Mouse (Mus musculus) left cerebral cortex, adult 11 months (tissue): ENCODE results near the gene Golt1a.
"Not testable (repeated sequence)": the region's sequence is repeated elsewhere in the genome, so short reads cannot be mapped to it uniquely, and the experiment has no call there.

Experiments used
- DNase-seq: peaks from one replicate; pipeline ENCODE4 v3.0.0; 2022; ENCODE audit warnings: low spot score

Golt1a gene

DNA sequence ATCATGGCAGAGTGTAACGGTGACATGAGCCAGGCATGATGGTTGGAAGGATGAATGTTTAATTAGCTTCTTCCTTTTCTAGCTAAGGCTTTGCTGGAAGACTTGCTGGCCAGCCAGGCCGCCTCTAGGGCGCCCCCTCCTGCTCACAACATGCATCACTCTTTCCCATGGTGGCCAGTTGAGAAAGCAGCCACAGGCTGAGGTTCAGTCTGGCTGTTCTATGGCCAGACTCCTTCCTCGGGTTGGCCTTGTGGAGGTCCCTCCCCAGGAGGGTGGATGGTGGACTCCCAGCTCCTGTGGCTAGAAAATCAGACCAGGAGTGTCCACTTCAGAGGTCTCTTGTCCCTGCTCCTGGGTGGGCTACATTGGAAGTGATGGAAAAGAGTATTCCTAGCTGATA is 2.8 kb upstream of the Golt1a start:
- peak; percentile 49 for DNase-seq

DNA sequence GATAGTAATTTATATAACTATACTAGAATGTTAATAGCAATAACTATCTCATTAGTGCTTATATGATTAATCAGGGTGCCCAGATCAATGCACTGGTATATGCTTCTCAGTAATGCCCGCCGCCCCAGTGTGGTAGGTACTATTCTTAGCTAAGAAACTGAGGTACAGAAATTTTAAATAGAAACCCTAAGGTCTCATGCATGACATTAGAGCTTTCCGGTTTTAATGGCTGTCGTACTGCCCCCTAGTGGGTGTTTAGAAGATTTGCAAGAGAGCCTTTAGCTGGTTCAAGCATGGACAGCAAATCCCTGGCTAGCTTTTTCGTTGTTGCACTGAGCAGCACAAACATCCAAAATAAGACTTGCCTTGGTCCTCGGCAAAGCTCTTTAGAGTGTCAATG is 2.3 kb upstream of the Golt1a start:
- no peak for DNase-seq

DNA sequence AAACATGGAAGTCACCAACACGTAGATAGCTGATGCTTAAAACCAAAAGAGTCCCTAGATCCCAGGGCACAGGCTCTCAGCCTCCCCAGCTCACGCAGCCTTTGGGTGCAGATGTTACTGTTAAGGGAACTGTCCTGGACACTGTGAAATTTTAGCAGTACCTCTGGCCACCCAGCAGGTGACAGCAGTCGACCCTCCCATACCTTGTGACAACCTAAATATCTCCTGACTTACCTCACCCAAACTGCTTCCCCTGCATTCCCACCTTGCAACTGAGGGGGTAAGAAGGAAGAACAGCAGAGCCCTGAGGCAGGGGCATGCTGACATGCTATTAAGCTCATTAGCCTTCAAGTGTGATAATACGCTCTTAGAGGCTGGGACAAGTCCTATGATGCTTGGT is 1.6 kb downstream of the Golt1a start:
- DNase-seq: no peak

DNA sequence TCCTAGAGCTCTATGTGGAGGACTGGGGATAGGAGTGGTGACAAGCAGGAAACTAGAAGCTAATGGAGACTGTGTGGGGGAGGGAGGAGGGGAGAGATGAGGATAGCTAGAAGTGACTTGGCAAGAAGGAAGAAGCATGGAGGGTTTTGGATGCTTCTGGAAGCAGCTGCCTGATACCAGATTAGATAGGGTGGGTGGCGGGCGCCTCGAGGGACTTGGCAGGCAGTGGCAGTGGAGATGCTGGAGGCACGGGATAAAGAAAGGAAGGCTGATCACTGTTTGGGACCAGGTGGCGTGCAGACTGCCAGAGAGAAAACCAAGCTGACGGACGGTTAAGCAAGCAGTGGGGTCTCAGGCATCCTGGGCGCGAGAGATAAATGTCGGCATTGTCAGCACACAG is 2.3 kb downstream of the Golt1a start:
- DNase-seq: peak; percentile 66

DNA sequence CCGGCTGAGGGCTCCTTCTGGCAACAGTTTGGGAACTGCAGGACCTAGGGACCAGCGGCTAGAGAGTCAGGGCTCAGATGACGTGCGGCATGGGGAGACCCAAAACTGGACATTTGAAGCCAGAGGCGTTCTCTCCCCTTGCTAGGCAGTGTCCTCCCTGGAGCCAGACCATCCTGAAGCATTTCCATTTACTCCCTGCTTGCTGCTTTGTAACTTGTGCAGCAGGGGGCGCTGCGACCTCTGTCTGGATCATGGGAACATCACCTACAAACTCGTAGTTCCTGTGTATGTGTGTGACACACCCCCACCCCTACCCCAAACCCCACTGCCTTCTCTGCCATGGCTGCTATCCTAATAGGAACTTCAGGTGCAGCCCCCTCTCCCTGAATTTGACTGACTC is 4.8 kb downstream of the Golt1a start:
- no peak for DNase-seq

DNA sequence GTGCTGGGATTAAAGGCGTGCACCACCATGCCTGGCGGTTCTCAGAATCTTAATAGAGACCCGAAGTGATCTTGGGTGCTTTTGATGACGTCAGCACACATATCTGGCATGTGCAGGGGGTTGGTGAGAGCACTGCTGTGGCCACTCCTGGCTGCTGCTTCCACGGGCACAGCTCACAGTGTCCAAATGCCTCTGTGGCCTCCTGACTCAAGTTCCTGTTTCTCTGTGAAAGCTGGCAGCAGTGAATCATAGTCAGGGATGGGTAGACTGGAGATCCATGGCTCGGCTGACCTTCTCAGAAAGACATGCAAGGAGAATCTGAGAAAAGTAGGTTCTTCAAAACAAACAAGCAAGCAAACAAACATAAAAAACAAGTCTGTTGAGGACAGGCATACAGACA is 6.2 kb downstream of the Golt1a start:
- DNase-seq: no peak

DNA sequence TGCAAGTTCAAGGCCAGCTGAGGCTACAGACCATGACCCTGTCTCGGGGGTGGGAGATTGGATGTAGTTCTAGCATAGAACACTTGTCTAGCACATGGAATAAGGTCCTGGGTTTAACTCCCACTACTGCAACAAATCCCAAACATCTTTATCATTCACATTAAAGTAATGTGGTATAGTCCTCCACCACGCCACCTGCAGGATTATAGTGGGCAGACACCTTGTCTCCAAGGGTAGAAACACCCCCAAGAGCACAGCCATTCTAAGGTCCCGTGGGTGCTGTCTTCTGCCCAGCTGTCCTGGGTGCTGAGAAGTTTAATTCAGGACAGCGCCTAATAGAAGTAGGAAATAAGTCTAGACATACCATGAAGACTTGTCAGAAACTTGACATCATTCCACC is 7.0 kb downstream of the Golt1a start:
- DNase-seq: no peak

DNA sequence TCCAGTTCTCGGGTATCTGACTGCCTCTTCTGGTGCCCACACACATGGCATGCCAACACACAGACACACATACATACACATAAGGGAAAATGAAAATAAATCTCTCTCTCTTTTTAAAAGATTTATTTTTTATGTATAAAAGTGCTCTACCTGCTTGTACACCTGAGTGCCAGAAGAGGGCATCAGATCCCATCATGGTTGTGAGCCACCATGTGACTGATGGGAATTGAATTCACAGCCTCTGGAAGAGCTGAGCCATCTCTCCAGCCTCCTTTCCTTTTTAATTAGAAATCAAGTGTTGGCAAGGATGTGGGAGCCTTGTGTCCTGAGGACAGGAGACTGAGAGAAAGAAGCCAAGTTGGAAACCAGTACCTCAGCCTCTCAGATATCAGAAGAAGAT is 7.5 kb downstream of the Golt1a start:
- DNase-seq: no peak

DNA sequence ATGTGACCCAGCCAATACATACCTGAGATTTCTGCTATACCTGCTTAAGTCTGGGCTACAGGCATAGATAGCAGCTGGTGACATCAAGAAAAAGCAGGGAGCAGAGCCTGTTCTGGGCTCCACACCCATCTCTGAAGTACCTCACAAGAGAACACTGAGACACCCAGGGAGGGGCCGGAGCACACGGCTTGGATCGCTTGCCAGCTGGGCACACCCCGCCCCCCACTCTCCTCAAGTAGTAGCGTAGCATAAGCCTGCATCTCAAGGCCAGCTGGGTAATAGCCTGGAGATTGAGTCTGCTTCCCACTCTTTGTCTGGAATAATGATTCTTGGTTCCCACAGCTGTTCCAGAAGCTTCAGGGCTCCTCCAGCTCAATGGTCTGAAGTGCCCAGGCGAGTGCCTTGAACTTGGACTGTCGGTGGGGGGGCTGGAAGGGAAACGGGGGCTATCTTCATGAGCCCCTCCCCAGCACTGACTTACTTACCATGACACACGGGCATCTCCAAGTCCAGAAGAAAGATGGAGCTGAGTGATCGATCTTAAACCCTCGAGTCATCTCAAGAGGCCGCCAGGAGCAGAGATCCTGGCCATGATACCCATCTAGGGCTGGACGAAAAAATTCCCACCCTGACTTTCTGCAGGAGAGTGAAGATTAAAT is 11.8 kb downstream of the Golt1a start, which contains the start of gene Kiss1:
TSS of gene Kiss1 (plus strand) at position 609 of the 659 bp plus-strand sequence.
- no peak for DNase-seq

DNA sequence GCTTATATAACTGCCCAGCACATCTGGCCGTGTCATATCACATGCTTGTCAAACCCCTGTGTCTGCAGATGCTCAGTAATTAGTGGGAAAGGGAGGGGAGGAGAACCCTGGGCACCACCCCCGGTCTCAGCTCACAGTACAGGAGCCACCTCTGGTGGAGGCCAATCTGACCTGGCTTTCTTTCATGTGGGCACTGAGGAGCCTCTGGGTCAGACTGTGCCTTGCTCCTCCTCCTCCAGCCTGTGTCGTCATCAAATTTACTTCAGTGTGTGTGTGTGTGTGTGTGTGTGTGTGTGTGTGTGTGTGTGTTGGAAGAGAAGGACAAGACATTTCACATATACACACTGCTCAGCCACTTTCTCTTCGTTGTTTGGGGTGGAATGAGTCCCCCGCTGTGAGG is 13.7 kb downstream of the Golt1a start:
- no peak for DNase-seq

DNA sequence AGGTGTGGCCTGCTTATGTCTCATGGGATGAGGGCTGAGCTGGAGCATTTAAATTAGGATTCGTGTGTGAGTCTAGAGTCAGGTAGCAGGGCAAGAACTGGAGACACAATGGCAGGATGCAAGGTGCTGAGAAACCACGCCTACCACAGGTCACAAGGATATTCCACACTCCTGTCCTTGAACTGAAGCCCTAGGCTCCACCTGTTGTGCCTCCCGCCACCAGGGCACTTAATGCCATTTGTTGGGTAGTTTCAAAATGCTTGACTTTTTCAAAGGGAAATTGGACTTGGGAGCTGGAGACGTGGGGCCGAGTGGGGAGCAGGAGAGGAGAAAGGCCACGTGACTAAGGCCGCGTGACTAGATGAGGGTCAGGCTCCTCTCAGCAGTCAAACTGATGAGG is 16.4 kb downstream of the Golt1a start:
- DNase-seq: no peak

DNA sequence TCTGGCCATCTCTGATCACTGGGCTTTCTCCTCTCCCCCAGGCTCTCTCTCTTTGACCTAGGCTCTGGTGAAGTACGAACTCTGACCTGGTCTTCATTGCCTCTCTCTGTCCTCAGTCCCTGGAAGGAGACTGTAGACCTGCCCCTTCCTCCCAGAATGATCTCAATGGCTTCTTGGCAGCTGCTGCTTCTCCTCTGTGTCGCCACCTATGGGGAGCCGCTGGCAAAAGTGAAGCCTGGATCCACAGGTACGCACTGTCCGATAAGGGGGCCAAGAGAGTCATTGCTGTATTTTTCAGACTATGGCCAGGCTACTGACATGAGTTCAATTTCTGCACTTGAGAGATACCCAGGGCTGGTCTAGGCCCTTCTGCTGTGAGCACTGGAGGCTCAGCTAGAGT is 17.5 kb downstream of the Golt1a start:
- no peak for DNase-seq

DNA sequence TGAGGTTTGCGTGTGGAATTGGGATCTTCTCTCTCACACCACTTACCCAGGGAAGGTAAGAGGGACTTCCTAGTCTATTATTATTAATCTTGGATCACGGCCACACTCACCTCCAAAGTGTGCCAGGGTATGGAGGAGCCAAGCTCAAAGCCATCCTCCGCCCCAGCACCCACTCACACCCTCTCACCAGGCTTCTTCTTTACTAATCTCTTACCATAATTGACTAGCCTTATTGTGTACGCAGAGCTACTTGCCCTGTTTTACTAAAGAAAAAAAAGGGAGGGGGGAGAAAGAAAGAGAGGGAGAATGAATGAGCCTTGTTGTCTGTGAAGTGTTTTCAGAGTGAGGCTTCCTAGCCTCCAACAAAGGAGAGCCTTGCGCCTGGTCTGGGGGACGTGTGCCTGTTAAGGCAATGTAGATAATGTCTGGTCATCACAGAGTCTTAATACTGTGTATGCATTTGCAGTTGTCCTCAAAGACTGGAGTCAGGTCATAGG is 18.7 kb downstream of the Golt1a start:
- DNase-seq: no peak

DNA sequence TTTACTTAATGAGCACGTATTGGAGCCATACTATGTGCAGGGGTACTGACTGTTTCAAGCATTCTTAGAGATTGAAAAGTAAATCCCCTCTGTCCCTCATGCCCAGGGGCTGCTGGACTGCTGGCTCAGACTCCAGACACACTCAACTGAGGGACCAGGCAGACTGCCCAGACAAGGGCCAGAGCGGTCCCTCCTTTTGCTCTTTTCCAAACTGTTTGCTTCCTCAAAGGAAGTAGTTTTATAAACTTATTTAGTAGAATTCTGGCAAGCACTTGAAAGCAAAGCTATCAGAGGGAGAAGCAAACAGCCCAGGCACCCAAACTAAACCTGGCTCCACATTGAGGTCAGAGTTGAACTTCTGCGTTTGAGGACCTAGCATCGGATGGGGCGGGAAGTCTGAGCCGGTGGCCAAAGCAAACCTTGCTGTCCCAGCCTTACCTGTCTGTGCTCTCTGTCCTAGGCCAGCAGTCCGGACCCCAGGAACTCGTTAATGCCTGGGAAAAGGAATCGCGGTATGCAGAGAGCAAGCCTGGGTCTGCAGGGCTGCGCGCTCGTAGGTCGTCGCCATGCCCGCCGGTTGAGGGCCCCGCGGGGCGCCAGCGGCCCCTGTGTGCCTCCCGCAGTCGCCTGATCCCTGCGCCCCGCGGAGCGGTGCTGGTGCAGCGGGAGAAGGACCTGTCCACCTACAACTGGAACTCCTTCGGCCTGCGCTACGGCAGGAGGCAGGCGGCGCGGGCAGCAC is 19.5 kb downstream of the Golt1a start:
- no peak for DNase-seq

DNA sequence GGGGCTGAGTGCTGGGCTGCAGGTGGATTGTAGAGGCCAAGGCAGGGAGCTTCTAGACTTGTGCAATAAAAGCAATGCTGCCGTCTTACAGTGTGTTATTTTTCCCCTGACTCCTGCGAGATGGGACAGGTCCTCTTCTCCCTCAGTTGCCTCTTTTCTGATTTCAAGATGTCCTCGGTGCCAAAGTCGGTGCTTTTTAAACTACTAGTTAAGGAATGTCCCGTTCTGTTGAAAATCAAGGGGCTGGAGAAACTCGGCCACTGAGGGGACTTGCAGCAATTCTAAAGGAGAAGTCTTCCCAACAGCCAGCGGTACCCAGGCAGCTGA is 20.0 kb downstream of the Golt1a start:
- DNase-seq: no peak

DNA sequence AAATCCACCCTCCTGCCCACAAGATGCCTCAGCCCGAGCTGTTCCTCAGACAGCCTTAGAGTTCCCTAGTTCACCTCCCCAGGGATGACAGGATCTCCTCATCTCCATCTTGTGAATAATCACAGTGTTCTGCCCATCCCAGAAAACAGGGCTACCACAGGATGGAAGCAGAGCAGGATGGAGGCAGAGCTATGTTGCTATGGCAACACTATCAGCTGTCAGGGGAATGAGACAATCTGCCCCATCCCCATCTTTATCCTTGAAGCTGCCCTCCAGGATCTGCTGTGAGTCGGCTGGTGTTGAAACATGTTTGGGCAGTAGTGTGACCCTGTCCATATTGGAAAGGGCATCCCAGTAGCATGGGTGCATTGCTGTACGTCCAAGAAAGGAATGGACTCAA is 21.5 kb downstream of the Golt1a start:
- no peak for DNase-seq

DNA sequence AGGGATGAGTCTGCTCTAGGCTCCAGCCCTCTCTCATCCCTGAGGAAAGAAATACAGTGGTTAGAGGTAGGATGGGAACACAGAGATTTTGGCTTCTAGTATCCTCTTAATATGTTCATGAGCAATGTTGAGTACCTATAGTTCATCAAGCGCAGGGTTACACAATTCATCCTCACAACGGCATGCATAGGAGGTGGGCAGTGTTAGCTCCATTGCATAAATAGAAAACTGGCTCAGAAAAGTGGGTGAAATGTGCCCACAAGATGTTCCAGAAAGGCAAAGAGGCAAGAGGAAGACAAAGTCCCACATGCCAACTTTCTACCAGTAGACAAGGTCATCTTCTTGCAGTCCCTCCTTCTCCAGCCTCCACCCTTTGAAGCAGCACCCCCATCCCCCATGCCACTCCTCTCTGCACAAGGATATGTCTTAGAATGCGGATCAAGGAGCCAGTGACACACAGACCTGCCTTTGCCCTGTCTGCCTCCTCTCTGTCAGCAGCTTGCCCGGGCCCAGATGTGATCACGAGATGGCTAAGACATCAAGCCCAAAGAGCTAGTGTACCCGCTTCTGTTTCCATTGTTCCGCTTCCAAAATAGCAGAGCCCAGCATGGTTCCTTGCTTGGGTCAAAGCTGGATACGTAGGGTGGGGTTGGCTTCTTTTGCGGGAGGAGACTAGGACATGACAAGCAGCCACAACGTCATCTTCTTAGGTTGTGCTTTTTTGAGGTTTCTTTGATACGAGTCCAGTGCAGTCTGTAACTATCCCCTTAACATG is 23.2 kb downstream of the Golt1a start:
- no peak for DNase-seq

DNA sequence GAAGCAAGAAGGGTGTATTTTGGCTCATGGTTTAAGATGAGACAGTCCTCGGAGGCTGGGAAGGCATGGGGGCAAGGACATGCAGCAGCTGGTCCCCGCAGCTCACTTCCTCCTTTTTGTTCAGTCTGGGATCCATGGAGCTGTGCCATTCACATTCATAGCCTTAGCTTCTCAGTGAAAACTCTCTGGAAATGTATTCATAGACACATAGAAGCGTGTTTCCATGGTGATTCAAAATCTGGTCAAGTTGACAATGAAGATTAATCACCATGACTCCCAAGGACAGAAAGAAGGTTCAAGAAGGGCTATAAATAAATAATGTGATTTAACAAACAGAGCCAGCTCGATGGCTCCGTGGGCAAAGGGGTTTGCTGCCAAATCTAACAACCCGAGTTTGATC is 24.3 kb downstream of the Golt1a start:
- DNase-seq: no peak

DNA sequence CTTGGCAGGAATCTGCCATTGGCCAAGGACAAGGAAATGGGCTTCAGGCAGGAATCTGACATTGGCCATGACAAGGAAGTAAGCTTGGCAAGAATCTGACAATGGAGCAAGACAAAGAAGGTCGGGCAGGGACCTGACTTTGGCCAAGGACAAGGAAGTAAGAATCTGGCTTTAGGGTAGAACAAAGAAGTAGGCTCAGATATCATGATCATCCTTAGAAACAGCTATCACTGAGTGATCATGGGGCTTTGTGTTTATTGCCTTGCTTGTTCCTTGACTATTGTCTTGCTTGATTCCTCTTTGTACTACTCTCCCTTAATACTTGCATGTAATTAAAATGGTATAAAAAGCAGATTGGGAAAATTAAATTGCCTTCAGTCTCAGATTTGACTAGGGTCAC is 30.8 kb downstream of the Golt1a start:
- not testable (repeated sequence) for DNase-seq

DNA sequence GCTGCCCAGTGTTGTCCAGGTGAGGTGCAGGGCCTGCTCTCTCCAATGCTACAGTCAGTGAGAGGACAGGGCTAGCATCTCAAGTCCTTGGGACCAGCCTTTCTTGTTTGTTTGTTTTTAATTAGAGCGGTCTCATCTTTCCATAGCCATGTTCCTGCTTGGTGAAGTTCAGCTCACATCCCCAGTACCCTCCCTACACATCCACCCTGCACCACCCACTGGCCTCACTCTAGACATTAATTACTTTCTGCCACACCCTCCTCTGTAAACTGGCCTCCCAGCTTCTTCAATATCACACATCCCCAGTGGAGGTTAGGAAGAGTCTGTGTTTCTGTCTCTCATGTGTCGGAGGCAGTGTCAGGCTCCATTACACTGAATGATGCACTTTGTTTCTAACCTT is 34.8 kb downstream of the Golt1a start:
- DNase-seq: no peak

DNA sequence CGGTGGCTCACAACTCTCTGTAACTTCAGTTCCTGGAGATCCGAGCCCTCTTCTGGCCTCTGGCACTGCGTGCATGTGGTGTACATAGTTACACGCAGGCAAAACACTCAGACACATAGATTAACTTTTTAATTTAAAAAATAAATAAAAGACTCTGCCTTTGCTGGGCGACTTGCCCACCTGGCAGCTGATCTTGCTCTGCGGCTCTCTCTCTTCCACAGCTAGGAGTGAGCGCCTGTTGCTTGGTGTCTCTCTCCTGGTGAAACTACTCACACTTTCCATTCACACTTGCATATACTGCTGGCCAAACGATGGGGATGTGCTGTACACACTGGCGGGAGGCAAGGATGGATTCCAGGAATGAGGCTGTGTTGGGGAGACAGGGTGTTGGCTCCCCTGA is 36.9 kb downstream of the Golt1a start:
- no peak for DNase-seq

DNA sequence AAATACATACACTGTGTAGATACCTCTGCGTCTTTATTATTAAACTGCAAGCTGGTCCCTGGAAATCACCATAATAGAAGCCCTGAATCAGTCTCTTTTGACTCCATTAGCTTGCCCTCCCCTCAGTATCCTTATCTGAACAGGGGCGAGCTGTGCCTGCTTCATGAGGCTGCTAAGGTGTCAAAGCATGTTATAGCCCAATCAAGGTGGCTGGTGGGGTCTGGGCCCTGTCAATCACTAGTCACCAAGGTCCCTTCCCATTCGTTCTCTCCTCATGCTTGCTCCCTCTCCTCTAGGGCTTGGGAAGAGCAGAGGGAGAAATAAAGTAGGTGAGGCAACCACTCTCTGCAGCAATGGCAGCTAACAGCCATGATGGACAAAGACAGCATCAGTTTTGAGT is 37.6 kb downstream of the Golt1a start:
- DNase-seq: no peak
